14 mouse cellular contexts compared by ENCODE assay signal in the genomic region with DNA sequence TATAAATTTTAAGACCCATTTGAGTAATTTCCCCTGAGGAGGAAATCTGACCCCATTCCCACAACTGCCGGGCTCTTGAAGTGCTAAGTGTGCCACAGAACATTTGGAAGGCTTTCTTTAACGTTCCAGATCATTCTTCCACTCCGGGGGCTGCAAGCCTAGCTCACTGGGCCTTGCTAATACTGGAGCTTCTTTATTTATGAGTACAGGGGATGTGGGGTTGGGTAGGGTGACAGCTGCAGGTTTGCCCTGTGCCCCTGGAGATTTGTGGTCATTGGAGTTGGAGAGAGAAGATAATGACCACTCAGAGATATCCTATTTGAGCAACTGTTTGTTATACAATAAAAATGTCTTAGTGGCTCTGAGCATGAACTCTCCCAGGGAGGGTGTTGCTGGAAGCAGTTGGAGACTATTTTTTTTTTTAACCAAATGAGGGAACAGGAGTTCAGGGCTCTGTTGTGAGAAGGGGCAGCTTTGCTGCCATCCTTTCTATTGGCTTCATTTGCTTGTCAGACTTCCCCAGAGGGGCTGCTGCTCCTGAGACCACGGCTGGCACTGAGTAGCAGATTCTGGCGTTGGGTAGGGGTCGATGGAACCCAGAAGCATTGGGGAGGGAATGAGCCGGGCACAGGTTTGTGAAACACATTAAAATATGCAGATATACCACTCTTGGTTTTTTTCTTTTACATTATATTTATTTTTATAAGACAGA.
DNase-seq lines count a peak whose midpoint lies in the region; ATAC-seq and TF ChIP-seq lines count a peak whose summit lies in the region.
"Had no signal": no experiment of that assay in that cellular context is flagged by ENCODE, and none has a peak within 500 bp of the region (broad histone marks: within the 10 kb centered on the region; RNA-seq: fewer than 3 reads in every experiment).

No protein-coding gene starts in this region.

- intact Hi-C loops in left cerebral cortex, postnatal 10 days (cut with DNase I), result no loop called here

- no peaks in the 10 kb centered on the region for H3K9me3 ChIP-seq in neural tube, embryonic 11.5 days (ENCODE audit: control insufficient read depth, low read length)
- H3K9me3 ChIP-seq in limb, embryonic 13.5 days, result no peaks in the 10 kb centered on the region
- H3K9me3 ChIP-seq: heart, embryonic 15.5 days; stomach, embryonic 15.5 days had no signal

- TF ChIP-seq CTCF in kidney, adult 2 months (conservative IDR thresholded peaks at IDR 0.05; ENCODE audit: insufficient read depth, insufficient read length, low read depth, low read length), result no peak

- H3K9ac ChIP-seq in neural tube, embryonic 11.5 days (ENCODE audit: low read length), result no peak overlapping the region
- no peak overlapping the region for H3K9ac ChIP-seq in limb, embryonic 13.5 days
- H3K9ac ChIP-seq: heart, embryonic 15.5 days; stomach, embryonic 15.5 days had no signal

- no peak overlapping the region for H3K27ac ChIP-seq in kidney, adult 2 months (ENCODE audit: insufficient read depth, low read depth, low read length)
- no peak overlapping the region for H3K27ac ChIP-seq in neural tube, embryonic 11.5 days (ENCODE audit: low read depth, low read length)
- peak overlapping the region; percentile 44; the same call in 1 of the 2 replicates for H3K27ac ChIP-seq in limb, embryonic 13.5 days
- H3K27ac ChIP-seq: heart, embryonic 15.5 days; stomach, embryonic 15.5 days had no signal

- peak; percentile 2 for DNase-seq in kidney, adult 2 months
- DNase-seq in kidney, postnatal 25 days, result no peak
- no peak for DNase-seq in neural tube, embryonic 11.5 days (ENCODE audit: low spot score)
- DNase-seq in neural tube, embryonic 10.5 days (ENCODE audit: extremely low spot score, low spot score), result no peak
- no peak for DNase-seq in gastrocnemius, adult 18-20 months (ENCODE audit: low spot score)
- DNase-seq in left cerebral cortex, postnatal 10 days (ENCODE audit: extremely low spot score in 1 of 2, low spot score in 2 of 2), result no peak
- DNase-seq: cerebellum, adult 8-10 months; layer of hippocampus, adult 9-11 months; lung, adult 18-20 months; thymus, postnatal 25 days had no signal

- 20% methylated on average over 7 of the region's 7 CpGs for WGBS in kidney, adult 2 months
- 34% methylated on average over 7 of the region's 7 CpGs for WGBS in neural tube, embryonic 11.5 days
- 35% methylated on average over 7 of the region's 7 CpGs for WGBS in limb, embryonic 13.5 days

- no peaks in the 10 kb centered on the region for H3K27me3 ChIP-seq in kidney, adult 2 months (replicated peaks; ENCODE audit: control insufficient read depth, insufficient read depth, low read length)
- no peaks in the 10 kb centered on the region for H3K27me3 ChIP-seq in neural tube, embryonic 11.5 days (ENCODE audit: control insufficient read depth, insufficient read depth, low read length)
- H3K27me3 ChIP-seq in limb, embryonic 13.5 days, result peaks cover 34% of the 10 kb centered on the region
- H3K27me3 ChIP-seq: stomach, embryonic 15.5 days had no signal

- ATAC-seq in neural tube, embryonic 11.5 days (ENCODE audit: insufficient read depth, low FRiP score, low TSS enrichment), result peak; percentile 28
- peak; percentile 25; the same call in 1 of the 2 replicates for ATAC-seq in limb, embryonic 13.5 days (ENCODE audit: low FRiP score, low read depth)
- ATAC-seq: Patski had no signal

- no peaks in the 10 kb centered on the region for H3K4me1 ChIP-seq in kidney, adult 2 months (ENCODE audit: control insufficient read depth, insufficient read depth, low read length)
- peaks cover 6% of the 10 kb centered on the region for H3K4me1 ChIP-seq in neural tube, embryonic 11.5 days (ENCODE audit: control insufficient read depth, insufficient read depth, low read length)
- H3K4me1 ChIP-seq in limb, embryonic 13.5 days, result peaks cover 40% of the 10 kb centered on the region
- H3K4me1 ChIP-seq: stomach, embryonic 15.5 days had no signal

- TF ChIP-seq POLR2A in kidney, adult 2 months (IDR thresholded peaks at IDR 0.05; ENCODE audit: low read depth, low read length), result no peak

- H3K36me3 ChIP-seq in kidney, adult 2 months (ENCODE audit: control insufficient read depth, insufficient read depth, low read length), result no peaks in the 10 kb centered on the region
- H3K36me3 ChIP-seq in neural tube, embryonic 11.5 days (ENCODE audit: control insufficient read depth, insufficient read depth, low read length), result no peaks in the 10 kb centered on the region
- H3K36me3 ChIP-seq in limb, embryonic 13.5 days, result no peaks in the 10 kb centered on the region
- H3K36me3 ChIP-seq: heart, embryonic 15.5 days; stomach, embryonic 15.5 days had no signal

- H3K4me2 ChIP-seq in neural tube, embryonic 11.5 days (ENCODE audit: low read depth), result no peak overlapping the region
- no peak overlapping the region for H3K4me2 ChIP-seq in limb, embryonic 13.5 days (replicated peaks)
- H3K4me2 ChIP-seq: heart, embryonic 15.5 days; stomach, embryonic 15.5 days had no signal

- H3K4me3 ChIP-seq in kidney, adult 2 months (ENCODE audit: insufficient read depth, low read depth, low read length), result no peak overlapping the region
- H3K4me3 ChIP-seq in neural tube, embryonic 11.5 days (ENCODE audit: low read depth, low read length), result no peak overlapping the region
- no peak overlapping the region for H3K4me3 ChIP-seq in limb, embryonic 13.5 days
- H3K4me3 ChIP-seq: heart, embryonic 15.5 days; stomach, embryonic 15.5 days had no signal
